Mouse (Mus musculus): Measurements from ENCODE around the gene Mroh2a. TPM values are rescaled to one million over a fixed set of nuclear protein-coding genes. Genes with fewer than 3 reads are reported as not detected.

Mroh2a gene
- total RNA-seq (2021) = under 1 TPM in 1 of 2 experiments, not detected in 1; 0.10 TPM
- polyA plus RNA-seq (2012; rRNA removed) = 0.03 and 0.17 TPM in 2 replicates
- long read RNA-seq = 0 reads

DNA sequence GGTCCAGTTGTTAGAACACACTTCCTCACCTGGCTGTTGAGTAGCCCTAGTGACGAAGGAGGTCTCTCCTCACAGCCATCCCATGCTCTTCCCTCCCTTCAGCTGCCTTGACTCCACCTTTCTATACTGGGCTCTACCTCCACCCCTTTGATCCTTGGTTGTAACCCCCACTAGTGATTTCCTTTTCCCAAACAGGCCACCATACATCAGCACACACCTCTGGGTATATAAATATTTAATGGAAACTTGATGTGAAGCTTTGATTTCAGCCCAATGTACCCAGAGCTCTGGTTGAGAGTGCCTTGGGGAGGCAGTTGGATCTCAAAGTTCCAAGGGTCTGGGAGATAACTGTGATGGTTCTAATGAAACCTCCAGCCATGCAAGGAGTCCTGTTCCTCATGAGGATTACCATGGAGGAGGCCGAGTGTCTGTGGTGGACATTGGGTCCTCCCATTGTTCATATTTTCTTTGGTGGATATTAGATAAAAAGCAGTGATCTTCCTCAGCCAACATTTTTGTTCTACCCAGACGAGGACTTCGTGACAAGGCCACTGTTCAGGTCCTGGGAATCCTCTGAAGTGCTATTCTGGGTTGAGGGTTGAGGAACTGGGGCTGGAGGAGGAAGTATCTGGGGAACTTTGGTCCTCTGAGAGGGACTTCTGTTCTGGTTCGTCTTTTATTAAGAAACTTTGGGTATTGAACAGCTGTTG lies at the start of gene Mroh2a:
Gene Mroh2a (plus strand): TSS at position 317 of the 710 bp plus-strand sequence.
- DNase-seq = no peak

DNA sequence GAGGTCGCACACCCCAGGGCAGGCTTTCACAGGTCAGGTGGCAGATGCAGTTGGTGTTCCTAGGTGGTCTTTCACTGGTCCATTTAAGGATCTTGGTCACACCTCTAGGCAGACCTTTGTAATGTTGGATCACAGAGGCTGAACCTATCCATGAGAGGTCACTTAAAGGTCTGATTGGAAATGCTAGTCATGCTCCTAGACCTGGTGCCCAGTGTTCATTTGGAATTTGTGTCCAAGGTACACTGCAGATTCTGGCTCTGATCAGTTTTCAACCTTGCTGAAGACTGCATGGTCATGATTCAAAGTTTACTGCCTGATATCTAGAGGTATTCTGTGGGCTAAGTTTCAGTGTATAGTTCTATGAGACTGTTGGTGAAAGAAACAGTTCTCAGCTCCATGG lies 47.1 kb upstream of the Mroh2a start:
- no peak for DNase-seq

GRCm38 (mm10) chr1:88186325-88186935 lies 40.4 kb upstream of the Mroh2a start:
- no peak for DNase-seq

GRCm38 (mm10) chr1:88192136-88192535 lies 34.6 kb upstream of the Mroh2a start:
- DNase-seq = no peak

DNA sequence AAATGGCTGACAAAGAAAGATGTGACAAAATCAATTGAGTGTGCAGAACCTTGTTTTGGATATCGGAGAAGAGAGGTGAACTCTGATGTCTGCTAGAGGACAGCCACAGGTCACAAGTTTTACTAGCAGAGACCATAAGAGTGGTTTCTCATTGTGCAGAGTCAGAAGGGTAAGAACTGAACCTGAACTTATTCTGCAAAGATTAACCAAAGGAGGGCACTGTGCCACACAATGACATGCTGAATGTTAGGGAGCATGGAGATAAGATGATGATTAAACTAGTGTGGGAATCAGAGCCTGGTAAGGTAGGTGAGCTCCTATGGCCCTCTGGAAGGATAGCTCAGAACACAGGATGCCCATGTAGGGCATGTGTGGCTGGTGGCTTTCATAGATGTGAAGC lies 31.1 kb upstream of the Mroh2a start:
- peak; percentile 50 for DNase-seq

- no peak for DNase-seq
These were observed 29.3 kb upstream of the Mroh2a start for GRCm38 (mm10) chr1:88197443-88197842.

GRCm38 (mm10) chr1:88199996-88200395 lies 26.8 kb upstream of the Mroh2a start:
- no peak for DNase-seq

DNA sequence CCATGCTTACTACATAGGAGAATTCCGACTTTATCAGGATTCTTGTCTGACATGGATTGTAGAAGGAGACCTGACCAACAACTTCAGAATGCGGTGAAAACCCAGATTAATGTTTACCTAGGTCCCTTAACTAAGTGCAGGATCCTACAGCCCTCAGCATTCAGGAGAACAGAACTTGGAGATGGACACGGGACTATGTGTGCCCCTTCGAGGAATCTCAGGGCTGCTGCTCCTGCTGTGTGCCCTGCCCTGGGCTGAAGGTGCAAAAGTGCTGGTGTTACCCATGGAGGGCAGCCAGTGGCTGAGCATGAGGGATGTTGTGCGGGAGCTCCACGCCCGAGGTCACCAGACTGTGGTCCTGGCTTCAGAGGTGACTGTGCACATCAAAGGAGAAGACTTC lies 26.3 kb upstream of the Mroh2a start, which contains the start of gene Ugt1a2:
Gene Ugt1a2 (plus strand): TSS at position 146 of the 400 bp plus-strand sequence.
- DNase-seq = no peak

DNA sequence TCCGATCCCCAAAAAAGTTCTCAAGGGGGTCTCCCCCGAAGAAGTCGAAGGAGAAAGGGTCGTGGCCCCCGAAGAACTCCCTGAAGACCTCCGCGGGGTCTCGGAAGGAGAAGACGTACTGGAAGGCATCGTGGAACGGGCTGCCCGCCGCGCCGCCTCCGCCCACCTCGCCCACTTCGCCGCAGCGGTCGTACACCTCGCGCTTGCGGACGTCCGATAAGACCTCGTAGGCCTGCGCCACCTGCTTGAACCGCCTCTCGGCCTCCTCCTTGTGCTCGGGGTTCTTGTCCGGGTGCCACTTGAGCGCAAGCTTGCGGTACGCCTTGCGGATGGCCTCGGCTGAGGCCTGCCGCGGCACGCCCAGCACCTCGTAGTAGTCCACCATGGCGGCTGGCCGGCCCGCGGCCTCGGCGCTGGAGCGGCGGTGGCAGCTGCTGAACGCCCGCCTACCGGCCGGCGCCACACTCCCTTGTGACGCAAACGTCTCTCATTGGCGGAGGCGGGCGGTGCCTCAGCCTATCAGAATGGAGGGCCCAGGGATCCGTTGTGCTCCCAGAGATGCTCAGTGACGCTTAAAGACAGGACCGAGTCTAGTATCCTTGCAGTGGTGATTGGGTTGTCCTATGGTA lies 21.4 kb upstream of the Mroh2a start, which contains the start of gene Dnajb3:
Gene Dnajb3 (minus strand): TSS at position 489 of the 629 bp plus-strand sequence.
- DNase-seq = peak; percentile 90

GRCm38 (mm10) chr1:88206843-88207479 lies 19.8 kb upstream of the Mroh2a start:
- no peak for DNase-seq

GRCm38 (mm10) chr1:88211812-88212211 lies 15.0 kb upstream of the Mroh2a start, which contains the start of gene Ugt1a1:
Gene Ugt1a1, plus strand, starts transcription at chr1:88211959.
- peak; percentile 60 for DNase-seq

DNA sequence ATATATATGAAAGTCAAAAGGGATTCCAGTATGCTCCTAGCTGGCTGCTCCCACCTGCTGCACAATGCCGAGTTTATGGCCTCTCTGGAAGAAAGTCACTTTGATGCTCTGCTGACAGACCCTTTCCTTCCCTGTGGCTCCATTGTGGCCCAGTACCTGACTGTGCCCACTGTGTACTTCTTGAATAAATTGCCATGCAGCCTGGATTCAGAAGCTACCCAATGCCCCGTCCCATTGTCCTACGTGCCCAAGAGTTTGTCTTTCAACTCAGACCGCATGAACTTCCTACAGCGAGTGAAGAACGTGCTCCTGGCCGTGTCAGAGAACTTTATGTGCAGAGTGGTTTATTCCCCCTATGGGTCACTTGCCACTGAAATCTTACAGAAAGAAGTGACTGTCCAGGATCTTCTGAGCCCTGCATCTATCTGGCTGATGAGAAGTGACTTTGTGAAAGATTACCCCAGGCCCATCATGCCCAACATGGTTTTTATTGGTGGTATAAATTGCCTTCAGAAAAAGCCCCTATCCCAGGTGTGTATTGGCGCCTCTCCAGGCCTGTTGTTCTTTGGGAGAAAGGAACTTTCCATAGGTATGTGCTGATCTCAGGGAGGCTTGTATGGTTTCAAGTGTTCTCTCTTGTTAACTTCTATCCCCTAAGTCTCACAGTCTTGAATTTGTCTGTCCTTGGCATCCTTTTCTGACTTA lies 14.3 kb upstream of the Mroh2a start:
- DNase-seq = no peak

DNA sequence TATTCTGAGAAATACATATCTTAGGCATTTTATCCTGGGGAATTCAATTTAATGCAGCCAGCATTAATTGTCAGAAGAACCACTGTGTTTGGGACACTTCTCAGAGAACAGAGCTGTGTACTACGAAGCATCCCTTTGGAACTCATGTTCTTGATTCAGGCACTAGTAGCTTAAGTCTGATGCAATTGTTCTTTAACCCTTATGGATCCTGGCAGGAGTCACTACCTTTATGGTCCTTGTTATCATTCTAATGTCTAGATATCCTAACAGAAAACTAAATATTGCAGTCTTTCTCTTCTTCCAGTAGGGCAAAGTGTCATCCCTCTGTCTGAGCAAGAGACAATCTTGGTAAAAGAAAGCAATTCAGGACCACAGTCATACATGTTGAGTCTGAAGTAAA lies 13.7 kb upstream of the Mroh2a start:
- no peak for DNase-seq

DNA sequence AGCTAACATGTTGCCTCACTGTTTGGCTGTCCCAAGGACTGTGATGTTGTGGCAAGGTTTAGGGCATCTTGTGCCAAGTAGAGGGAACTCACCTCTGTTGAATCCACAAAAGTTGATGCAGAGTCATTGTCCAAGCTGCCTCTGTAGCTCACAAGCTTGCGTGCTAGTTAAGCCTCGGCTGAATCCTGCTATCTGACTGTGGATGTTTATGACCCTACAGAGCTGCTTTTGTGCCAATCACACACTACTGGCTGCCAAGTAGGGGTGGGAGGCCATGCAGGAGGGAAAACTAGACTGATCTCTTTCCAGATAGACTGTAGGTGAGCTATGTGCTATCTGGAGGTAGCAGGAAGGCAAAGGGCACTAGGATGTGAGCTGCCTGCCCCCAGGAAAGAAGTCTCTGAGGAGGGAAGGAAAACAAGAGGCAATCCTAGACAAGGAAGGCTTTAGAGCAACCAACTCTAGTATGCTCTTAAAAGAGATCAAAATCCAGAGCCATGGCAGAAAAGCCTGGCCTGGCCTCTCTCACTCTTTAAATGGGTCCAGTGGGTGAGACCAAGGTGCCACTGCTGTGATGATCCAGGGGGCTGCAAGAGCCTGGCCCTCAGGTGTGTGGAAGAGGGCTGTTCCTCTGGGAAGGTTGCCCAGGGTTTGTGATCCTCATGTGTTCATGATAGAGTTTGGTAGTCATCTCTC lies 12.9 kb upstream of the Mroh2a start:
- peak; percentile 45 for DNase-seq

DNA sequence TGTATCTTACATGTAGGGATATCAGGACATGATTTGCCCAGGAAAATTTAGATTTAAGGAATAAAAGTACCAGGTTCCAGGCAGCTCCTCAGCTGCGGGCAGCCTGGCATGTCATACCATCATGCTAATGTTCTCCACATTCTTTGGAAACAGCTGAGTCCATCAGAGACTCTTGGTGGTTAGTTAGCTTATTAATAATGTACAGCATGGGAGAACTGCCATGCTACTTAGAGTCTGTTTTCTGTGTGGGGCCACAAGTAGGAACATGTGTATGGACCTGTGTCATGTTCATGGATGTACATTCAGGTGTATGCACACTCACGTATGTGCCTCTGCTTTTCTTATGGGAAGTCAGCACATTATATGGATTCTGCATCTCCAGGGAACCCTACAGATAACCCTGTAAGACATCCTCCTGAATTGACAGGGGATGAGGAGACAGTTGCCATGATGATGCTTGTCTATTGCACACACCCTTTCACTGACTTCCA lies 12.3 kb upstream of the Mroh2a start:
- DNase-seq = no peak

- no peak for DNase-seq
These were observed 11.1 kb upstream of the Mroh2a start for GRCm38 (mm10) chr1:88215466-88216380.

DNA sequence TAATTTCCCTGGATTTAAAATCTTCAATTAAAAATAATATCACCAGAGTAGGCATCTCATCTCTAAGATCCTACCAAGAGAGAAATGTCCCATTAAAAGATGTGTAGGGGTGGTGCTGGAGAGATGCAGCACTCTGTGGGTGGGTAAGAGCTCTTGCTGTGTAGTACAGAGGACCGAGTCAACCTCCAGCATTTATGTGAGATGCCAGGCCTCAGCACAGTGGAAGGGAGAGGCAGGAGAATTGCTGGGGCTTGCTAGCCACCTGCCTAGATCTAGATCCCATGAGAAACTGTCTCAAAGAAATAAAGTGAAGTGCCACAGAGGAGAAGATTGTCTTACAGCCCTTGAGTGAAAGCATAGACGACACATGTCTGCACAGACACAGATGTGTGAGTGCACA lies 10.2 kb upstream of the Mroh2a start:
- no peak for DNase-seq

- no peak for DNase-seq
These were observed 9.6 kb upstream of the Mroh2a start for GRCm38 (mm10) chr1:88217144-88217543.

- no peak for DNase-seq
These were observed 9.2 kb upstream of the Mroh2a start for GRCm38 (mm10) chr1:88217576-88217975.

GRCm38 (mm10) chr1:88218051-88218450 lies 8.7 kb upstream of the Mroh2a start:
- no peak for DNase-seq
